9 mouse cellular contexts compared by ENCODE assay signal in genomic region chr10:17332025-17332767, GRCm38 (mm10).
DNase-seq lines count a peak whose midpoint lies in the region; ATAC-seq lines count a peak whose summit lies in the region.
"Had no signal": no experiment of that assay in that cellular context is flagged by ENCODE, and none has a peak within 500 bp of the region (broad histone marks: within the 10 kb centered on the region; RNA-seq: fewer than 3 reads in every experiment).

No protein-coding gene starts in this region.

- H3K36me3 ChIP-seq in kidney, embryonic 15.5 days: no peaks in the 10 kb centered on the region
- H3K36me3 ChIP-seq in hindbrain, embryonic 11.5 days (ENCODE audit: control insufficient read depth, insufficient read depth, low read length): no peaks in the 10 kb centered on the region
- H3K36me3 ChIP-seq in liver, embryonic 15.5 days (replicated peaks): no peaks in the 10 kb centered on the region

- peak overlapping the region; percentile 38; the same call in 1 of the 2 replicates for H3K4me3 ChIP-seq in kidney, embryonic 15.5 days (replicated peaks)
- H3K4me3 ChIP-seq in hindbrain, embryonic 11.5 days (ENCODE audit: low read depth, low read length): peak overlapping the region; percentile 23; the same call in 1 of the 2 replicates
- no peak overlapping the region for H3K4me3 ChIP-seq in liver, embryonic 15.5 days (replicated peaks)

- 0 out of 2 replicates have a peak, but pooled peaks have one; percentile 7 for ATAC-seq in kidney, embryonic 15.5 days (replicated peaks; ENCODE audit: low FRiP score)
- ATAC-seq in hindbrain, embryonic 11.5 days (ENCODE audit: low FRiP score): peak; percentile 79
- no peak for ATAC-seq in liver, embryonic 15.5 days (ENCODE audit: insufficient read depth)
- ATAC-seq in inflammation-experienced regulatory T-cells, adult 6 months: no peak
- no peak for ATAC-seq in megakaryocyte-erythroid progenitor cell, adult 5-6 weeks (replicated peaks; ENCODE audit: low FRiP score, low TSS enrichment, poor library complexity, severe bottlenecking)

- H3K27me3 ChIP-seq in kidney, embryonic 15.5 days: no peaks in the 10 kb centered on the region
- no peaks in the 10 kb centered on the region for H3K27me3 ChIP-seq in hindbrain, embryonic 11.5 days (ENCODE audit: control insufficient read depth, insufficient read depth, low read length)
- H3K27me3 ChIP-seq in liver, embryonic 15.5 days: no peaks in the 10 kb centered on the region

- no peak for DNase-seq in kidney, adult 18-20 months
- peak; percentile 30 to 57 for DNase-seq in cerebellum, postnatal 25 days
- peak; percentile 78 for DNase-seq in hindbrain, embryonic 11.5 days (ENCODE audit: low spot score)
- no peak for DNase-seq in yolk sac, embryonic 10.5 days (ENCODE audit: low spot score)

- no peak overlapping the region for H3K9ac ChIP-seq in kidney, embryonic 15.5 days
- H3K9ac ChIP-seq in hindbrain, embryonic 11.5 days (ENCODE audit: low read depth, low read length): no peak overlapping the region
- H3K9ac ChIP-seq in liver, embryonic 15.5 days: no peak overlapping the region

- H3K4me1 ChIP-seq in kidney, embryonic 15.5 days: peaks cover 30% of the 10 kb centered on the region
- peaks cover 3% of the 10 kb centered on the region for H3K4me1 ChIP-seq in hindbrain, embryonic 11.5 days (replicated peaks; ENCODE audit: control insufficient read depth, insufficient read depth, low read length)
- H3K4me1 ChIP-seq in liver, embryonic 15.5 days (replicated peaks): peaks cover 14% of the 10 kb centered on the region

- peak overlapping the region; percentile 59 for H3K4me2 ChIP-seq in kidney, embryonic 15.5 days
- peak overlapping the region; percentile 40 for H3K4me2 ChIP-seq in hindbrain, embryonic 11.5 days (replicated peaks; ENCODE audit: low read depth, low read length)
- peak overlapping the region; percentile 50 for H3K4me2 ChIP-seq in liver, embryonic 15.5 days

- WGBS in kidney, embryonic 15.5 days: 49% methylated on average over 6 of the region's 6 CpGs
- 27% methylated on average over 6 of the region's 6 CpGs for WGBS in hindbrain, embryonic 11.5 days
- WGBS in liver, embryonic 15.5 days (ENCODE audit: insufficient replicate concordance): 47% methylated on average over 6 of the region's 6 CpGs

- no peaks in the 10 kb centered on the region for H3K9me3 ChIP-seq in kidney, embryonic 15.5 days (replicated peaks)
- H3K9me3 ChIP-seq in hindbrain, embryonic 11.5 days (ENCODE audit: control insufficient read depth, low read length): no peaks in the 10 kb centered on the region
- no peaks in the 10 kb centered on the region for H3K9me3 ChIP-seq in liver, embryonic 15.5 days (replicated peaks)

- no peak overlapping the region for H3K27ac ChIP-seq in kidney, embryonic 15.5 days
- peak overlapping the region; percentile 90 for H3K27ac ChIP-seq in hindbrain, embryonic 11.5 days (ENCODE audit: low read depth, low read length)
- no peak overlapping the region for H3K27ac ChIP-seq in liver, embryonic 15.5 days (replicated peaks)
- H3K27ac ChIP-seq: macrophage had no signal

Comparison
In these comparisons a context has a peak if more than half of its experiments do, and no peak if none do; other contexts are left out.
1. ATAC-seq: peak in kidney, embryonic 15.5 days (single experiment) and hindbrain, embryonic 11.5 days (single experiment); none in liver, embryonic 15.5 days (single experiment), inflammation-experienced regulatory T-cells, adult 6 months (single experiment) and megakaryocyte-erythroid progenitor cell, adult 5-6 weeks (single experiment).
2. DNase-seq: peak in cerebellum, postnatal 25 days (2 of 2) and hindbrain, embryonic 11.5 days (single experiment); none in kidney, adult 18-20 months (single experiment) and yolk sac, embryonic 10.5 days (single experiment).
3. Peak in every context shown above with its lines, with median percentiles within 50 percentile points of each other: H3K4me2 ChIP-seq.